Mouse (Mus musculus): Measurements from ENCODE around the gene Ep300. TPM values are rescaled to one million over a fixed set of nuclear protein-coding genes. Genes with fewer than 3 reads are reported as not detected.

Ep300 gene
- polyA plus RNA-seq (2014; fragmentation: Nextera tagmentation; extraction: Ambion mirVana), result 25.0 and 34.8 TPM in 2 replicates

- Histone ChIP-seq H3K27me3 (ENCODE audit: control insufficient read depth, insufficient read depth, low read length) (no peaks in the 10 kb centered on the region), H3K36me3 (ENCODE audit: control insufficient read depth, insufficient read depth, low read length) (peaks cover 11% of the 10 kb centered on the region; the same call in 1 of the 2 replicates), H3K4me2 (replicated peaks; ENCODE audit: low read depth, low read length) (peak within 1 kb of the TSS; percentile 83), H3K27ac (ENCODE audit: low read depth, low read length) (peak within 1 kb of the TSS; percentile 100), H3K4me3 (ENCODE audit: low read length) (peak within 1 kb of the TSS; percentile 97), H3K9ac (ENCODE audit: low read depth, low read length) (peak within 1 kb of the TSS; percentile 100), H3K4me1 (ENCODE audit: control insufficient read depth, insufficient read depth, low read length) (peaks cover 5% of the 10 kb centered on the region; the same call in 1 of the 2 replicates), H3K9me3 (ENCODE audit: control insufficient read depth, low read length) (no peaks in the 10 kb centered on the region)
- ATAC-seq (ENCODE audit: low FRiP score, low TSS enrichment), result peak; percentile 93
- WGBS, result 1% methylated on average over 53 of the region's 68 CpGs
Measured at GRCm38 (mm10) chr15:81584913-81585745, at the start of gene Ep300. Gene Ep300 (plus strand): TSS chr15:81585351.

DNA sequence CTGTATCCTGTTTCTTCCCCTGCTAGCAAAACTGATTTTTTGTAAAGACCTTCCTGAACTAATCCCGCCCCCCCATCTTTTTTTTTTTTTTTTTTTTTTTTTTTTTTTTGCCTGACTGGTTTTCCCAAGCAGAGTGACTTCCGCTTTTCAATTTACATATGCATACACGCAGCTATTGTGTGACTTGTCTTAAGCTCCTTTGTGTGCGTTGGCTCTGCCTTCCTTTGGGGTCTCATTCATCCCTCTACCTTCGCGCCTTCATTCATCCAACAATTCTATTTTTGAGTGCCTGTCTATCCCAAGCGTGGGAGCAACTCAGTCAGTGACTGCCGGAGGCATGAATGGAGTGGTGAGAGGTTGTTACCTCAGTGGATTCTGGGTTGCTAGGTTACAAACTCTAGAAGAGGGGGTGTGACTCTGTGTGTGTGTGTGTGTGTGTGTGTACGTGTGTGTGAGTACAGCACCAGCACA, 49.2 kb upstream of the Ep300 start:
- Histone ChIP-seq H3K9me3 (ENCODE audit: control insufficient read depth, low read length) (no peaks in the 10 kb centered on the region), H3K27me3 (ENCODE audit: control insufficient read depth, insufficient read depth, low read length) (no peaks in the 10 kb centered on the region), H3K9ac (ENCODE audit: low read depth, low read length) (no peak overlapping the region), H3K36me3 (ENCODE audit: control insufficient read depth, insufficient read depth, low read length) (no peaks in the 10 kb centered on the region), H3K4me2 (replicated peaks; ENCODE audit: low read depth, low read length) (no peak overlapping the region), H3K4me3 (ENCODE audit: low read length) (no peak overlapping the region), H3K4me1 (ENCODE audit: control insufficient read depth, insufficient read depth, low read length) (no peaks in the 10 kb centered on the region), H3K27ac (ENCODE audit: low read depth, low read length) (no peak overlapping the region)
- WGBS, result 48% methylated on average over 8 of the region's 9 CpGs
- no peak for ATAC-seq (ENCODE audit: low FRiP score, low TSS enrichment)

- H3K27ac ChIP-seq (ENCODE audit: low read depth, low read length), result no peak overlapping the region
- no peaks in the 10 kb centered on the region for H3K36me3 ChIP-seq (ENCODE audit: control insufficient read depth, insufficient read depth, low read length)
- no peak overlapping the region for H3K9ac ChIP-seq (ENCODE audit: low read depth, low read length)
- WGBS, result 91% methylated on average over 4 of the region's 4 CpGs
- H3K4me3 ChIP-seq (ENCODE audit: low read length), result no peak overlapping the region
- no peaks in the 10 kb centered on the region for H3K9me3 ChIP-seq (ENCODE audit: control insufficient read depth, low read length)
- no peaks in the 10 kb centered on the region for H3K27me3 ChIP-seq (ENCODE audit: control insufficient read depth, insufficient read depth, low read length)
- ATAC-seq (ENCODE audit: low FRiP score, low TSS enrichment), result no peak
- H3K4me1 ChIP-seq (ENCODE audit: control insufficient read depth, insufficient read depth, low read length), result no peaks in the 10 kb centered on the region
- no peak overlapping the region for H3K4me2 ChIP-seq (replicated peaks; ENCODE audit: low read depth, low read length)
Measured at GRCm38 (mm10) chr15:81538149-81538548, 47.0 kb upstream of the Ep300 start.

DNA sequence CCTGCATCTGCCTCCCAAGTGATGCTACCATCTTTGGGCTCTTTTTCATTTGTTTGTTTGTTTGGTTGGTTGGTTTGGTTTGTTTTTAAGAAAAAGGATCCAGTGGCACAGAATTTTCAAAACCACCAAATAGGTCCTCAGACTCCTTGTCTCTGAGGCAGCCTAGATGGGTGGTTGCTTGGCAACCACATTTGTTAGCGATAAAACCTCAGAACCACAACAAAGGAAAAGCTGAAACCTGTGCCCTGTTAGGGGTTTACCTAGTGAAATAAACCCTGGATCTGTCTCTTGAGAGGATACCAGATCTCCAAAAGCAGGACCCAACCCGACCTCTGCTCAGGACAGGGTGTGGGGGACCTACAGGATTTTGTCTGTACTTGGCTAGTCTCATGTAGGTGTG, 45.6 kb upstream of the Ep300 start:
- ATAC-seq (ENCODE audit: low FRiP score, low TSS enrichment), result no peak
- H3K36me3 ChIP-seq (ENCODE audit: control insufficient read depth, insufficient read depth, low read length), result no peaks in the 10 kb centered on the region
- WGBS, result 84% methylated on average over 2 of the region's 2 CpGs
- no peaks in the 10 kb centered on the region for H3K27me3 ChIP-seq (ENCODE audit: control insufficient read depth, insufficient read depth, low read length)
- H3K4me2 ChIP-seq (replicated peaks; ENCODE audit: low read depth, low read length), result no peak overlapping the region
- H3K4me1 ChIP-seq (ENCODE audit: control insufficient read depth, insufficient read depth, low read length), result no peaks in the 10 kb centered on the region
- no peak overlapping the region for H3K4me3 ChIP-seq (ENCODE audit: low read length)
- no peak overlapping the region for H3K27ac ChIP-seq (ENCODE audit: low read depth, low read length)
- H3K9ac ChIP-seq (ENCODE audit: low read depth, low read length), result no peak overlapping the region
- H3K9me3 ChIP-seq (ENCODE audit: control insufficient read depth, low read length), result no peaks in the 10 kb centered on the region

DNA sequence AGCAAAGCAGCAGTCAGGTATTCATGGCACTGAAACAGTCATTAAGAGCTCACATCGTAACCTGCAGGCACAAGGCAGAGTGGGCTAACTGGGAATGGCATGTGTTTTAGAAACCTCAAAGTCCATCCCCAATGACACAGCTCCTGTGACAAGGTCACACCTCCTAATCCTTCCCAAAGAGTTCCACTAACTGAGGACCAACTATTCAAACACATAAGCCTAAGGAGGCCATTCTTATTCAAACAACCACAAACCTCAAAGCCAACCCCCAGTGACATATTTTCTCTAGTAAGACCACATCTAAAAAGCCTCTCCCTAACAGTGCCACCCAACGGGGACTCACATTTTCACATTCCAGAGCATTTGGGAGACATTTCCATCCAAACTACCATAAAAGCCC, 40.2 kb upstream of the Ep300 start:
- Histone ChIP-seq H3K36me3 (ENCODE audit: control insufficient read depth, insufficient read depth, low read length) (no peaks in the 10 kb centered on the region), H3K9ac (ENCODE audit: low read depth, low read length) (no peak overlapping the region), H3K27ac (ENCODE audit: low read depth, low read length) (no peak overlapping the region), H3K4me1 (ENCODE audit: control insufficient read depth, insufficient read depth, low read length) (no peaks in the 10 kb centered on the region), H3K4me2 (replicated peaks; ENCODE audit: low read depth, low read length) (no peak overlapping the region), H3K27me3 (ENCODE audit: control insufficient read depth, insufficient read depth, low read length) (no peaks in the 10 kb centered on the region), H3K4me3 (ENCODE audit: low read length) (no peak overlapping the region), H3K9me3 (ENCODE audit: control insufficient read depth, low read length) (no peaks in the 10 kb centered on the region)
- no peak for ATAC-seq (ENCODE audit: low FRiP score, low TSS enrichment)
- WGBS, result 94% methylated on average over 2 of the region's 2 CpGs

GRCm38 (mm10) chr15:81545387-81546176, 39.6 kb upstream of the Ep300 start:
- no peak for ATAC-seq (ENCODE audit: low FRiP score, low TSS enrichment)
- Histone ChIP-seq H3K4me3 (ENCODE audit: low read length) (no peak overlapping the region), H3K4me2 (replicated peaks; ENCODE audit: low read depth, low read length) (no peak overlapping the region), H3K9me3 (ENCODE audit: control insufficient read depth, low read length) (no peaks in the 10 kb centered on the region), H3K36me3 (ENCODE audit: control insufficient read depth, insufficient read depth, low read length) (no peaks in the 10 kb centered on the region), H3K27ac (ENCODE audit: low read depth, low read length) (no peak overlapping the region), H3K27me3 (ENCODE audit: control insufficient read depth, insufficient read depth, low read length) (no peaks in the 10 kb centered on the region), H3K9ac (ENCODE audit: low read depth, low read length) (no peak overlapping the region), H3K4me1 (ENCODE audit: control insufficient read depth, insufficient read depth, low read length) (no peaks in the 10 kb centered on the region)
- 84% methylated on average over 5 of the region's 5 CpGs for WGBS

DNA sequence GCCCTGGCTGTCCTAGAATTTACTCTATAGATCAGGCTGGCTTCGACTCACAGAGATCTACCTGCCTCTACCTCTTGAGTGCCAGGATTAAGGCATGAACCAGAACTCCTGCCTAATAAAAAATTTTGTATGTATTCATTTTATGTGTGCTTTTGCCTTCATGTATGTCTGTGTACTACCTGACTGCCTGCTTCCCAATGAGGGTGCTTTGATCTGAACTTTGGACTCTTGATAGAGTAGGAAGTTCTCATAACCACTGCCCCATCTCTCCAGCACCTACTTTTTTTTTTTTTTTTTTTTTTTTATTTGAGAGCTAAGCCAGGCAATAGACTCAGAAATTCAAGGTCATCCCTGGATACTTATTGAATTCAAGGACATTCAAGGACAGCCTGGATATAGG, 31.7 kb upstream of the Ep300 start:
- H3K9me3 ChIP-seq (ENCODE audit: control insufficient read depth, low read length), result no peaks in the 10 kb centered on the region
- H3K27ac ChIP-seq (ENCODE audit: low read depth, low read length), result no peak overlapping the region
- 97% methylated on average over 1 of the region's 1 CpGs for WGBS
- peaks cover 5% of the 10 kb centered on the region for H3K4me1 ChIP-seq (ENCODE audit: control insufficient read depth, insufficient read depth, low read length)
- no peak overlapping the region for H3K4me3 ChIP-seq (ENCODE audit: low read length)
- no peaks in the 10 kb centered on the region for H3K27me3 ChIP-seq (ENCODE audit: control insufficient read depth, insufficient read depth, low read length)
- no peak for ATAC-seq (ENCODE audit: low FRiP score, low TSS enrichment)
- no peak overlapping the region for H3K4me2 ChIP-seq (replicated peaks; ENCODE audit: low read depth, low read length)
- H3K9ac ChIP-seq (ENCODE audit: low read depth, low read length), result no peak overlapping the region
- H3K36me3 ChIP-seq (ENCODE audit: control insufficient read depth, insufficient read depth, low read length), result no peaks in the 10 kb centered on the region

DNA sequence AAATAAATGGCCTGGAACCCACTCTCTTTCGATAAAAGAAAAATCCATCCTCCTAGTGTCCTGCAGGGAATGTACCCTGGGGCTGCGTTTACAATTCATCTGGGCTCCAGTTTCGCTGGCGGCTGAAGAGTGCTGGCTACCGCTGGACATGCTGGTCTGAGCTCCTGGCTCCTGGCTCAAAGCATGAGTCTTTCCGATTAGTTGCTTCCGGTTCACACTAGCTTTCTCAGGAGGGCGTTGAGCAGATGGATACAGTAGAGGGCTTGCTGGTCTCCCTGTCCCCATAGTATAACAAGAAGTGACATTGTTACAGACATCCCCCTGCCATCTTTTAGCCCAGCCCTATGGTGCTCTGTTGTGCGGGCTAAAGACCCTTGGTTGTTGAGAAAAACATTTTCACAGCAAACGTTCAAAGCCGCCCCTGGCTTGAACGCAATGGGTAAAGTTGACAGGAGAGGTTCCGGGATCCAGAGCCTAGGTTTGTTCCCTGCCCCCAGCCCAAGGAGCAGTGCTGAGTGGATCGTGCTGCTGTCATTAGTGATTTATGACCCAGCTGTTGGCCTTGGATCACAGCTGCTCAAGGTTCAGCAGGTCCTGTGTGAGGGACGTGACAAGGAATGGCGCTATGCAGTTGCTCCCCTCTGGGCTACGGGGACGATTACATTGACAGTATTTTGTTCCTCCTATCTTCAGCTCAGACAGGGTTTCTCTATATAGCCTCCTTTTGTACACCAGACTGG, 30.4 kb upstream of the Ep300 start:
- no peaks in the 10 kb centered on the region for H3K9me3 ChIP-seq (ENCODE audit: control insufficient read depth, low read length)
- 21% methylated on average over 18 of the region's 18 CpGs for WGBS
- peak; percentile 79 for ATAC-seq (ENCODE audit: low FRiP score, low TSS enrichment)
- no peak overlapping the region; the same call in 1 of the 2 replicates for H3K4me3 ChIP-seq (ENCODE audit: low read length)
- H3K27ac ChIP-seq (ENCODE audit: low read depth, low read length), result no peak overlapping the region
- peaks cover 5% of the 10 kb centered on the region for H3K4me1 ChIP-seq (ENCODE audit: control insufficient read depth, insufficient read depth, low read length)
- H3K9ac ChIP-seq (ENCODE audit: low read depth, low read length), result no peak overlapping the region
- H3K27me3 ChIP-seq (ENCODE audit: control insufficient read depth, insufficient read depth, low read length), result no peaks in the 10 kb centered on the region
- peak overlapping the region; percentile 21; the same call in 1 of the 2 replicates for H3K4me2 ChIP-seq (replicated peaks; ENCODE audit: low read depth, low read length)
- H3K36me3 ChIP-seq (ENCODE audit: control insufficient read depth, insufficient read depth, low read length), result no peaks in the 10 kb centered on the region
